Mouse (Mus musculus): ENCODE results near the gene Gm21887. TPM values are rescaled to one million over a fixed set of nuclear protein-coding genes. Genes with fewer than 3 reads are reported as not detected.
"Not testable (repeated sequence)": the region's sequence is repeated elsewhere in the genome, so short reads cannot be mapped to it uniquely, and the experiment has no call there.

Gm21887 gene
- polyA plus RNA-seq, 1 experiment from 2014 or later = 124 TPM

DNA sequence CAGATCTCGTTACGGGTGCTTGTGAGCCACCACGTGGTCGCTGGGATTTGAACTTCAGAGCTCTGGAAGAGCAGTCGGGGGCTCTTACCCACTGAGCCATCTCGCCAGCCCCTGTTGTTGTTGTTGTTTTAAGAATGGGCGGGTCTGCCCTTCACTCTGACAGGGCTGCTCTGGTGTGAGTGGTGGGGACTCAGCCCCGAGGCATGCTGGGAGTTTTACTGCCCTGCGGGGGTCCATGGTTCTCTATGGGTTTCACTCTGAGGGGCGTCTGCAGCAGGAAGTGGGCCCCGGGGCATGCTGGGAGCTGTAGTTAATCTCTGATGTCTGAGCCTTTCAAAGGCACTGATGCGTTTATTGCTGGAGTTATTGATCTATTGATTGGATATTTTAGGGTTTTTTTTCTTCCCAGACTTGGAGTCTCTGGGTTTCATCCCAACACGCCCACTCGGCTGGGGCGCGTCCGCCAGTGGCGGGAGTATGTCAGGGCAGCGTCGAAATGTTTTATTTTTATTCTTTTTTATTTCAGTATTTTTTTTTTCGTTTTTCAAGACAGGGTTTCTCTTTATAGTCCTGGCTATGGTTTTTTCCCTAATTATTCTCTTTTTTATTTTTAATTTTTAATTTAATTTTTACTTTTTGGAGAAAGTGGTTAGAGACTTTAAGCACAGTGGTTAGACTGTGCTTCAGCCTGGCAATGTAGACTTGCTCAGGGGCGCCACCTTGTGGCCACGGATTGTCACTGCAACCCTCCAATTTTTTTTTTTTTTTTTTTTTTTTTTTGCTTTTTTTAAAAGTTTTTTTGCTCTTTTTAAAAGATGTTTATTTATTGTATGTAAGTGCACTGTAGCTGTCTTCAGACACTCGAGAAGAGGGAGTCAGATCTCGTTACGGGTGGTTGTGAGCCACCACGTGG lies 8.1 kb downstream of the Gm21887 start:
- Histone ChIP-seq H3K4me3 (ENCODE audit: low read depth, low read length) (peak overlapping the region; percentile 1; the same call in 1 of the 2 replicates), H3K9me3 (replicated peaks; ENCODE audit: control insufficient read depth, low read length, poor library complexity, severe bottlenecking) (peaks cover 14% of the 10 kb centered on the region), H3K36me3 (ENCODE audit: control insufficient read depth, insufficient read depth, low read length) (peaks cover 15% of the 10 kb centered on the region), H3K27ac (ENCODE audit: low read length) (peak overlapping the region; percentile 15; the same call in 1 of the 2 replicates), H3K4me2 (ENCODE audit: low read length) (peak overlapping the region; percentile 0; the same call in 1 of the 2 replicates)
- ATAC-seq = peak; percentile 73
- not testable (repeated sequence) for H3K4me1 ChIP-seq (ENCODE audit: control insufficient read depth, insufficient read depth, low read length); H3K9ac ChIP-seq (ENCODE audit: low read depth, low read length); H3K27me3 ChIP-seq (ENCODE audit: control insufficient read depth, insufficient read depth, low read depth, low read length)
- WGBS = 40% methylated on average over 27 of the region's 27 CpGs

DNA sequence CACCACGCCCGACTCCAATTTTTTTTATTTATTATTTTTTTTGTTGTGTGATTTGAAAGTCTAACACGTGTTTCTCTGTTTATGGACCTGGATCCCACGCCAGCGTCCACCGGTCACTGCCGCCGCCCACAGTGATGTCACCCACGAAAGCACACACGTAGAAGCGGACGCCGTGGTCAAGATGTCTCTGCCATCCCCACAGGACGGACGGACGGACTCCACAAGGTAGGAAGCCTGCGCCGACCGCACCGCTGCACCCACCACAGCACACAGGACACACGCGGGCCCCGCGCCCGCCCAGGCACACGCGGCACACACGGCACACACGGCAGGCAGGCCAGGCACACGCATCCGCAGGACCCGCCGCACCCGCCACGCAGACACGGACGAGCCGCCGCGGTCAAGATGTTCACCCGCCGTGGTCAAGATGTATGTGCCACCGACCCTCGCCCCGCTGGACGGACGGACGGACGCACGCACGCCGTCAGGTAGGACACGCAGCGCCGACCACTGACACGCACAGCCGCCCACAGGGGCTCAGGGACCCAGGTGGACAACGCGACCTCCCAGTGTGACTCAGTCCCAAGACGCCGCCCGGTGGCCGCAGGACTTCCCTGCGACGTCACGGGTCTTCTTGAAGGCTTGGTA lies 9.2 kb downstream of the Gm21887 start:
- H3K36me3 ChIP-seq (ENCODE audit: control insufficient read depth, insufficient read depth, low read length) = peaks cover 15% of the 10 kb centered on the region
- ATAC-seq = peak; percentile 88
- H3K27me3 ChIP-seq (ENCODE audit: control insufficient read depth, insufficient read depth, low read depth, low read length); H3K27ac ChIP-seq (ENCODE audit: low read length); H3K4me3 ChIP-seq (ENCODE audit: low read depth, low read length); H3K4me1 ChIP-seq (ENCODE audit: control insufficient read depth, insufficient read depth, low read length); H3K9ac ChIP-seq (ENCODE audit: low read depth, low read length); H3K4me2 ChIP-seq (ENCODE audit: low read length): not testable (repeated sequence)
- H3K9me3 ChIP-seq (replicated peaks; ENCODE audit: control insufficient read depth, low read length, poor library complexity, severe bottlenecking) = peaks cover 14% of the 10 kb centered on the region
- 86% methylated on average over 66 of the region's 66 CpGs for WGBS

DNA sequence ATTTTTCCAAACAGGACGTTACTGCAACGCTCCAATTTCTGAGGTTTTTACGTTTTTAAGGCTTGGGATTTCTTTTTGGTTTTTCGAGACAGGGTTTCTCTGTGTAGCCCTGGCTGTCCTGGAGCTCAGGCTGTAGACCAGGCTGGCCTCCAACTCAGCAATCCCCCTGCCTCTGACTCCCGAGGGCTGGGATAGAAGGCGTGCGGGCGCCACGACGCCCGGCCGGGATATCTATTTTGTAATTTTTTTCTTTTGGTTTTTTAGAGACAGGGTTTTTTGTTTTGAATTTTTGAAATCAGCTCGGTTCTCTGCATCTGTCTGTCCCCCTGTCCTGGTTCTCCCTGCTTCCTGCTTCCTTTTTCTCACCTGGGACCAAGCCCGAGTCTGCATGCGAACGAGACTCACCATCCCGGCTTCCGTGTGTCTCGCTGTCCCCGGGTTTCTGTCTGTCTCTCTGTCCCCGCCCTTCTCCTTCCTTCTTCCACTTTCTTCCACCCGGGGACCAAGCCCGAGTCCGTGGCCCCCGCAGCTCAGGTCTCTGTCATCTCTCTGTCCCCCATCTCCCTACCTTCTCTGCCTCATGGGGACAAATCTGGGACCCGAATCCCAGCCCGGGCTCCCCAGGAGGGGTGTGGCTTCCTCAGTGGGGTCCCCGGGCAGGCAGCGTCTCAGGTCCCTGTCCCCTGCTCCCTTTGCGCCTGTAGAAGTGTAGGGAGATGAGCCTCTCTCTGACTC lies 9.9 kb downstream of the Gm21887 start:
- Histone ChIP-seq H3K27ac (ENCODE audit: low read length) (peak overlapping the region; percentile 8; the same call in 1 of the 2 replicates), H3K36me3 (ENCODE audit: control insufficient read depth, insufficient read depth, low read length) (peaks cover 15% of the 10 kb centered on the region), H3K9me3 (replicated peaks; ENCODE audit: control insufficient read depth, low read length, poor library complexity, severe bottlenecking) (peaks cover 14% of the 10 kb centered on the region)
- H3K9ac ChIP-seq (ENCODE audit: low read depth, low read length); H3K4me1 ChIP-seq (ENCODE audit: control insufficient read depth, insufficient read depth, low read length); H3K4me2 ChIP-seq (ENCODE audit: low read length); H3K4me3 ChIP-seq (ENCODE audit: low read depth, low read length); H3K27me3 ChIP-seq (ENCODE audit: control insufficient read depth, insufficient read depth, low read depth, low read length): not testable (repeated sequence)
- 80% methylated on average over 30 of the region's 30 CpGs for WGBS
- ATAC-seq = peak; percentile 63

DNA sequence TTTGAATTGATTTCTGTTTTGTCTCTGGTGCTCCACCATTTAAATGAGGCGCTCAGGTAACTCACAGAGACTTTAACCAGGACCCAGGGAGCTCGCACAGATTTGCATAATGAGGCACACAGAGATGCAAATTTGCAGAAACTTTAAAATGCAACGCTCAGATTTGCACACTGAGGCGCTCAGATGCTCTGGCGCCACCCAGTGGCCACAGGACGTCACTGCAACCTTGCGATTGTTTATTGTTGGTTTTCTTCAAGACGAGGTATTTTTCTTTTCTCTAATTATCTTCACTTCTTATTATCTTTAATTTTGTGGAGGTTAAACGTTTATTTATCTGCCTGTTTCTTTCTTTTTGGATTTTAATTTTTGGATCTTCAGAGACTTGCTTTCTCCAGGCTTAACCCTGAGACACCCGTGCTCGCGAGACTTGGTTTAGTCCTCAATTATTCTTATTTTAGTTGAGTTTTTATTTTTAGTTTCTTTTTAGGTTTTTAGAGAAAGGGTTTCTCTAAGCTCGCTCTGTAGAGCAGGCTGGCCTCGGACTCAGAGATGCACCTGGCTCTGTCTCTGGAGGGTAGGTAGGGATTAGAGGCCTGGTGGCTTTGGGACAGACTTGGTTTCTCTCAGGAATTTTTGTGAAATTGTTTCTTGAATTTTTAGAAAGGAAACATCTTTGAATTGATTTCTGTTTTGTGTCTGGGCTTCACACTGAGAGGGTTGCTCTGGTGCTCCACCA lies 10.7 kb downstream of the Gm21887 start:
- WGBS = 49% methylated on average over 14 of the region's 14 CpGs
- Histone ChIP-seq H3K9me3 (replicated peaks; ENCODE audit: control insufficient read depth, low read length, poor library complexity, severe bottlenecking) (peaks cover 14% of the 10 kb centered on the region), H3K36me3 (ENCODE audit: control insufficient read depth, insufficient read depth, low read length) (peaks cover 15% of the 10 kb centered on the region), H3K27ac (ENCODE audit: low read length) (peak overlapping the region; percentile 8; the same call in 1 of the 2 replicates)
- H3K4me2 ChIP-seq (ENCODE audit: low read length); H3K9ac ChIP-seq (ENCODE audit: low read depth, low read length); H3K4me3 ChIP-seq (ENCODE audit: low read depth, low read length); ATAC-seq; H3K4me1 ChIP-seq (ENCODE audit: control insufficient read depth, insufficient read depth, low read length); H3K27me3 ChIP-seq (ENCODE audit: control insufficient read depth, insufficient read depth, low read depth, low read length): not testable (repeated sequence)

DNA sequence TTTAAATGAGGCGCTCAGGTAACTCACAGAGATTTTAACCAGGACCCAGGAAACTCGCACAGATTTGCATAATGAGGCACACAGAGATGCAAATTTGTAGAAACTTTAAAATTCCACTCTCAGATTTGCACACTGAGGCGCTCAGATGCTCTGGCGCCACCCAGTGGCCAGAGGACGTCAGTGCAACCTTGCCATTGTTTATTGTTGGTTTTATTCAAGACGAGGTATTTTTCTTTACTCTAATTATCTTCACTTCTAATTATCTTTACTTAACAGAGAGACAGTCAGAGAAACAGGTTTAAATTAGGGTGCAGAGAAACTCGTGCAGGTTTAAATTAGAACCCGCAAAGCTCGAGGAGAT lies 11.2 kb downstream of the Gm21887 start:
- H3K27me3 ChIP-seq (ENCODE audit: control insufficient read depth, insufficient read depth, low read depth, low read length); H3K9ac ChIP-seq (ENCODE audit: low read depth, low read length); H3K4me3 ChIP-seq (ENCODE audit: low read depth, low read length); H3K4me2 ChIP-seq (ENCODE audit: low read length); ATAC-seq; H3K4me1 ChIP-seq (ENCODE audit: control insufficient read depth, insufficient read depth, low read length); H3K27ac ChIP-seq (ENCODE audit: low read length): not testable (repeated sequence)
- H3K36me3 ChIP-seq (ENCODE audit: control insufficient read depth, insufficient read depth, low read length) = peaks cover 15% of the 10 kb centered on the region
- H3K9me3 ChIP-seq (replicated peaks; ENCODE audit: control insufficient read depth, low read length, poor library complexity, severe bottlenecking) = peaks cover 14% of the 10 kb centered on the region
- 36% methylated on average over 9 of the region's 9 CpGs for WGBS

DNA sequence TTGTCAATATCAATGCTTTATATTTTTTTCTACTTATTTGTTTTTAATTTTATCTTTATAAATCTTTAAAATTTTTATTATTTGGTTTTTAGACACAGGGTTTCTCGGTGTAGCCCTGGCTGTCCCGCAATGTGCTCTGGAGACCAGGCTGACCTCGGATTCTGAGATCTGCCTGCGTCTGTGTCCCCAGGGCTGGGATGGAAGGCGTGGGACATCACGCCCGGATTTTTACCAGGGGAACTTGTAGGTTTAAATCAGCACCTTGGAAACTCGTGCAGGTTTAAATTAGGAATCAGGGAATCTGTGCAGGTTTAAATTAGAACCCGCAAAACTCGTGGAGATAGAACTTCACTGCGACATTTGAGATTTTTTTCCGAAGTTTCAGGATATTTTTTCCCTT lies 11.7 kb downstream of the Gm21887 start:
- not testable (repeated sequence) for H3K4me2 ChIP-seq (ENCODE audit: low read length); H3K27ac ChIP-seq (ENCODE audit: low read length); ATAC-seq; H3K4me1 ChIP-seq (ENCODE audit: control insufficient read depth, insufficient read depth, low read length); H3K4me3 ChIP-seq (ENCODE audit: low read depth, low read length); H3K9ac ChIP-seq (ENCODE audit: low read depth, low read length); H3K27me3 ChIP-seq (ENCODE audit: control insufficient read depth, insufficient read depth, low read depth, low read length)
- Histone ChIP-seq H3K9me3 (replicated peaks; ENCODE audit: control insufficient read depth, low read length, poor library complexity, severe bottlenecking) (peaks cover 14% of the 10 kb centered on the region), H3K36me3 (ENCODE audit: control insufficient read depth, insufficient read depth, low read length) (peaks cover 15% of the 10 kb centered on the region)
- WGBS = 73% methylated on average over 12 of the region's 12 CpGs

DNA sequence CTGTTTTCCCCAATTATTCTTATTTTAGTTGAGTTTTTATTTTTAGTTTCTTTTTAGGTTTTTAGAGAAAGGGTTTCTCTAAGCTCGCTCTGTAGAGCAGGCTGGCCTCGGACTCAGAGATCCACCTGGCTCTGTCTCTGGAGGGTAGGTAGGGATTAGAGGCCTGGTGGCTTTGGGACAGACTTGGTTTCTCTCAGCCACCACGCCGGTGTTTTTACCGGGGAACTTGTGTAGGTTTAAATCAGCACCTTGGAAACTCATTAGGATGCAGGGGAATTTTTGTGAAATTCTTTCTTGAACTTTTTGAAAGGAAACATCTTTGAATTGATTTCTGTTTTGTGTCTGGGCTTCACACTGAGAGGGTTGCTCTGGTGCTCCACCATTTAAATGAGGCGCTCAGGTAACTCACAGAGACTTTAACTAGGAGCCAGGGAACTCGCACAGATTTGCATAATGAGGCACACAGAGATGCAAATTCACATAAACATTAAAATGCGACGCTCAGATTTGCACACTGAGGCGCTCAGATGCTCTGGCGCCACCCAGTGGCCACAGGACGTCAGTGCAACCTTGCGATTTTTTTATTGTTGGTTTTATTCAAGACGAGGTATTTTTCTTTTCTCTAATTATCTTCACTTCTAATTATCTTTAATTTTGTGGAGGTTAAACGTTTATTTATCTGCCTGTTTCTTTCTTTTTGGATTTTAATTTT lies 12.4 kb downstream of the Gm21887 start:
- Histone ChIP-seq H3K36me3 (ENCODE audit: control insufficient read depth, insufficient read depth, low read length) (peaks cover 15% of the 10 kb centered on the region), H3K9me3 (replicated peaks; ENCODE audit: control insufficient read depth, low read length, poor library complexity, severe bottlenecking) (peaks cover 14% of the 10 kb centered on the region)
- H3K27me3 ChIP-seq (ENCODE audit: control insufficient read depth, insufficient read depth, low read depth, low read length); H3K27ac ChIP-seq (ENCODE audit: low read length); H3K4me1 ChIP-seq (ENCODE audit: control insufficient read depth, insufficient read depth, low read length); H3K9ac ChIP-seq (ENCODE audit: low read depth, low read length); H3K4me2 ChIP-seq (ENCODE audit: low read length); ATAC-seq; H3K4me3 ChIP-seq (ENCODE audit: low read depth, low read length): not testable (repeated sequence)
- WGBS = 45% methylated on average over 15 of the region's 15 CpGs

Data from midbrain, embryonic 16.5 days (tissue).